Mouse (Mus musculus): ENCODE measurements at regions not wholly inside any gene's neighbourhood (a gene's known extent, or its start where the extent isn't known, plus 50 kb on each side); places are given as distances from the start of the nearest gene placed in this dataset.

DNA sequence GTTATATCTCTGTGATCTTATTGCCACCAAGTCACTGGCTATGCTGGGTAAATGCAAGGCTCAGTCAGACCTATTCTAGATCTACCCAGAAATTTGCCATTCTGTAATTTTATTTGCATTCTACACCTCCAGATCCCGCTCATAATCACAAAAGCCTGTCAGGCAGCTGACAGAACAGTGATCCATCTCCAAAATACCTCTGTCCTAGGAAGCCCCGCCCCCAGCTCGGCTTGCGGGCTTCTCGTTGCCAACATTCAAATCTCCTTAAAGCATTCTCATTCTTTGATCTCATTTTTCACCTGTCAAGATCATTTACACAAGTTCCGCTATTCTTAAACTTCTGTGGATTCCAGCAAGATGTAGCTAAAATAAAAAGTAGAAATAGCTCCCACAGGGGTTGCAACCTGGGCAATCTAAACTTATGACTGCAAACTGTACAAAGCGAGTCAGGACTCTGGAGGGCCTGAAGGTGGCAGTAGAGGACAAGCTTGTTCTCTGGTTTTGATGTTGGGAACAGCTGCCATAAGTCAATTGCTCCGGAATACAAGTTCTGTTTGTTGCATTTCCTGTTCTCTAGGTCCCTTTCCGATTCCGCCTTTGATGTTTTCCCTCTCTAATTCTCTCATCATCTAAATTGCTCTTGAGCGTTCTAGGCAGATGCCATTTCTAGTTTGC is 58.1 kb downstream of the Otud1 start:
- TF ChIP-seq POLR2A (IDR thresholded peaks at IDR 0.05; ENCODE audit: low read depth, low read length): no peak
- peak; percentile 91 for TF ChIP-seq CTCF (conservative IDR thresholded peaks at IDR 0.05; ENCODE audit: insufficient read depth, insufficient read length, low read depth, low read length)

Measured in kidney, adult 2 months (tissue).